Mouse (Mus musculus) MEL-GATA-1-ER (cell line): Measurements from ENCODE around the gene Cep63.

Source experiments
- DNase-seq: peaks from one replicate; pipeline ENCODE4 v3.0.0-alpha.2; 2012; ENCODE audit warnings: low read depth; ENCODE audit errors: extremely low read depth

Cep63 gene

DNA sequence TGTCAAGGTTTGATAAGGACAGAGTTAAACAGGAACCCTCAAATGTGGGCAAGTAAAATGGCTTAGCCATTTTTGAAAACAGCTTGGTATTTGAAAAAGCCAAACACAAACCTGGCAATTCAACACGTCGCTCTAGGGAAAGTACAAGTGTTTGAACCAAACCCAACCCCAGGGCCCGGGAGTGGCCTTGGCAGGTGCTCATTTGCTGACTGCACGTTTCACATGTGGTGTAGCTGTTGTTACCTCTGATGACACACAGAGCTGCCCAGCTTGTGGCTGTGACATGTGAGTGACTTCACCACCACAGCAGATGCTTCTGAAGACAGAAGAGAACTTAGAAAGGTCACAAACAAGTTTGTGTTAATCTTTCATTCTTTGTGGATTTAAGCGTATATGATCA is 53.4 kb downstream of the Cep63 start:
- DNase-seq = no peak

GRCm38 (mm10) chr9:102558463-102558862 is 67.9 kb downstream of the Cep63 start:
- no peak for DNase-seq

GRCm38 (mm10) chr9:102553781-102554180 is 72.6 kb downstream of the Cep63 start:
- DNase-seq = no peak

DNA sequence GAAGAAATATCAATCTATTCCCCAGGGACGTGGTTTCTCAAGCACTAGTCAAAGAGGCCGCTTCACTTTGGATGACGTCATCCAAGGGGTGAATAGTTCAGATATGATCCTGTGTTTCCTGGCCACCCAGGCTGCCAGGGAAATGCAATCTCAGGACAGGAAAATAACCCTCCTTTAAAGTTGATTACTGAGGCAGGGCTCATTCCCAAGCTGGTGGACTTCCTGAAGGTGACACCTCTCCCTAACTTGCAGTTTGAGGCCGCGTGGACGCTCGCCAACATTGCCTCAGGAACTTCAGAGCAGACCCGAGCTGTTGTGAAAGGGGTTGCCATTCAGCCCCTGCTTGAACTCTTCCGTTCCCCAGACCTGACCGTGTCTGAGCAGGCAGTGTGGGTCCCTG is 74.6 kb downstream of the Cep63 start:
- DNase-seq = no peak

DNA sequence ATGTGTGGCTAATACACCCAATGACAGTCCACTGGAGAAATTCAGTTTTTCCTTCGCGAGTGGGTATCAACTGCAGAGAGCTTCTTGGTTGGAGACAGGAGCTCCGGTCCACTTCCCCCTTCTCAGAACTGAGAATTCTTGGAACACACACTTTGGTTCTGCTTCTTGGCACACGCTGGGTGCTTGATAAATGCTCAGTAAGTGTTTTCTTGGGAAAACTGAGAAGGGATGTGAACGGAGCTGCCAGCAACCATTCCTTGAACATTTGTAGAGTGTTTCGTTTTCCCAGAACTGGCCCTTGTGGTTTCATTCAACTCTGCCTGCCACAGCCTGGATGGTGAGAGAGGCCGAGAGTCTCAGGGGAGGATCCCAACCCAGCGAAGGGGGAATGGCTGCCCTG is 77.1 kb downstream of the Cep63 start:
- DNase-seq = peak; percentile 24

- no peak for DNase-seq
Observed at GRCm38 (mm10) chr9:102547028-102547354, 79.3 kb downstream of the Cep63 start.

DNA sequence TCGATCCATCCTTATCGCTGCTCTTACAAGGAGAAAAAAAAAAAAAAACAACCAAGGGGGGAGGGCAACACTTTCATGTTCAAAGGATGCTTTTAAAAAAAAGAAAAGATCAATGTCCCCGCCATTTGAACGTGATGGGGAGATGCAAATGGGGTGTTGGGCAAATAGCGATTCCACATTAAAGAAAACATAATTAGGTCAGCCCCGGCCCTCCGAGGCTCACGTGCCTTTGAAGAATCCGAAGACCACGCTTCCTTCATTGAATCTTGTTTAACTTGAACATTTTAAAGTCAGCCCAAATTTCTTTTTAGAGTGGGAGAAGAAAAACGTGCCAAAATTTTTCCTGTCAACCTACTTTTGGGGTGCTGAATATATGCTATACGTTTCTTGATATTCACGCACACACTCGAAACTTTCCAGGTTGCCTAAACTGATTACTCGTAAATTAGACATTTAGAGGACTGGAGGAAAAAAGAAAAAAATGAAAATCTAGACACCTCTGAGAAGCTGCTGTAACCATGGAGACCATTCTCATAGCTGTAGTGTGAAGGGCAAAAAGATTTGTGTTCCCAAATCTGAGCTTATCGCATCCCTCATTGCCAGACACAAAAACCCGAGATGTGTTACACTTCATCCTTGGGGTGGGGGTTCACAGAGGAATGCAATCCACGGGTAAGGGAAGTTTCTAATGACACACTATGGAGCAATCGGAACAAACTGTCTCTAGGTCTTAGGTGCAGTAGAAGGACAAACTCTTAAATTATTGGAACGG is 79.9 kb downstream of the Cep63 start:
- DNase-seq = no peak

DNA sequence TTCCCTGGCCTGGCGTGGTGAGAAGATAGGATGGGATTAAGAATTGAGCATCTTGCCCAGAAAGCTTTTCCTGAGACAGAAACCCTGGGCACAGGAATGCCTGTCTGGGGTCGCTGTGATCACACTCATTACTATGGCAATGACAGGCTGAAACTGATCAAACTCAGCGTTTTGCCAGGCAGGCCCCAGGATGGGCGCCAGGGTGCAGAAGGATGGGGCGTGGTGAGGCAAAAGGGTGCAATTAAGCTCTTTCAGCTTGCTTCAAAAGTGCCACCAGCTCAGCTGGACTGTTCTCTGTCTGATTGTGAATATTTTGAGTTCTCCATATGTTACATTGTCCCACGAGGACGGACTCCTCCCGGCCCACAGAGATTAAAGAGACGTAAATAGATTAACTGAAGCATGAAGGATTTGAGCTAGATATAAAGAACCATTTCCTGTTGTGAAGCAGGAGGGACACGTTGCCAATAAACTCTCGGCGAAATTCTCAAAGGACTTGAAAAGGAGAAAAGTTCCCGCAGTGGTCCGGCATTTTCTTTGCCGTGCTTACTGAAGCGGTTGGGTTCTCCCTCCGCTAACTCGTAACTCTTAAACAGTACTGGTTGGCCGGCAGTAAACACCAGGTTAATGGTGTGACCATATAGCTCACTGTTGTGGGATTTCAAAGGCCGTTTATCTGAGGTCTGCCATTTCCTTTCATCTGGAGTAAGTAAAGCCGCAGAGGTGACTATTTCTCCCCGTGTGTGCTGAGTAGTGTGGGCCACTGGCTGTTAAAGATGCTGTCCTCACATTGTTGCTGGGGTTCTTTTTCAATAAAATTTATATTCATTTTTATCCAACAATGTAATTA is 80.7 kb downstream of the Cep63 start:
- DNase-seq = peak; percentile 30

DNA sequence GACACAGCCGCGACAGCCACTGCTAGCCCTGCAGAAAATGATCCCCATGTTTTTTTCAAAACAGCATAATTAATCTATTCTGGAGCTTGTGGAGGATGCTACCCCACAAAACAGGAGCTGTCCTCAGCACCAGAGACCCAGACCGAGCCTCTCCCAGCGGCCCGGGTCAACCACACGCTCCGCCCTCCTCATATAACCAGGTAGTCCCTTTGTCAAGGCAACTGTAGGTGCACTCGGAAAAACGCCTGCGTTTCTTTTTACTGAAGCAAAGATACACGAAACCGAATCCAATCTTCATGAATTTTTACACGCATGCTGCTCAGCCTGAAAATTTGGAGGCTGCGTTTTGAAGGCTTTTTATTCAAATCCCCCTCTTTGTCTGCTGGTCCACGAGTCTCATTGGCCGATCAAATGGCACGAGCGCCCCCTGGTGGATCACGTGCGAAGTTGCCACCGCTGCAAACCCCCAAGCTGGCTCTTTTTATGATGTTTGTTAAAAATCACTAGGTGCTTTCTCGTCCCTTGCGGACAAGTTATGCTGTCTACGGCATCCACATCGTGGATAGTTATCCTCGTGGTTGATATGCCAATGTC is 81.5 kb downstream of the Cep63 start:
- DNase-seq = peak; percentile 22

GRCm38 (mm10) chr9:102544116-102544772 is 82.1 kb downstream of the Cep63 start:
- DNase-seq = no peak

- no peak for DNase-seq
Observed at GRCm38 (mm10) chr9:102543761-102544115, 82.6 kb downstream of the Cep63 start.

- no peak for DNase-seq
Observed at GRCm38 (mm10) chr9:102542540-102542939, 83.8 kb downstream of the Cep63 start.

- DNase-seq = peak; percentile 16
Observed at GRCm38 (mm10) chr9:102541666-102542065, 84.7 kb downstream of the Cep63 start.

DNA sequence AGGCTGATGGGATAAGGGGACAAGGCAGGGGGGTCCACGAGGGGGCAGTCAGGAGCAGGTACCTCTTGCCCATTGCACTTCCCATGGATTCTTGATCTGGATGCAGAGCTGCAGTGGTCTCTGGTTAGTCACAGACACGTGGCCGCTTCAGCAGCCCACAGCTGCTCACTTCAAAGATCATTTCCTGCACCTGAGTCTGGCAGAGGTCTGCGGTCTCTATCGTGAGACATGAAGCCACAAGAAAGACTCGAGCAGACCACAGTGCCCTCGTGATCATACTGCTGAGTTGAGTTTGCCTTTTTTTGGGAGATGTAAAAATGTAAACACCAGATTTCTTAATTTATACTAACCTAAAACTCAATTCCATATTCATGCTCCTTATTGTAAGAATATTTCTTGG is 86.6 kb downstream of the Cep63 start:
- DNase-seq = no peak

DNA sequence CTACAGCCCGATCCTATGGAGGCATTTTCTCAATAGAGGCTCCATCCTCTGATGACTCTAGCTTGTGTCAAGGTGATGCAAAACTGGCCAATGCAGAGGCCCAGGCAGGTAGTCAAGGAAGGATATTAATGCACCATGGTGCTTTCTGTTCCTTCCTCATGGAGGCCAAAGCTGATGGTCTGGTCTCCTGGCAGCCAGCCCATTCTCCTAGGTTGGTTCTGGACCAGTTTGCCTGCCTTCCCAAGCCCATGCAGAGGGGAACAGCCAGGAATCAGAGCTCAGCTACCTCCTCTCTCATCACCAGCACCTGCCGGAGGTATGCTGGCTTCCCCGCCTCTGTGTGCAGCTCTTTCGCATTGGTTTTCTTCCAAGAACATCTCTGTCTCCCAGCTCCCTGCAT is 89.4 kb downstream of the Cep63 start:
- no peak for DNase-seq
